Mouse (Mus musculus): ENCODE results near the gene 5430419D17Rik.

5430419D17Rik gene

DNA sequence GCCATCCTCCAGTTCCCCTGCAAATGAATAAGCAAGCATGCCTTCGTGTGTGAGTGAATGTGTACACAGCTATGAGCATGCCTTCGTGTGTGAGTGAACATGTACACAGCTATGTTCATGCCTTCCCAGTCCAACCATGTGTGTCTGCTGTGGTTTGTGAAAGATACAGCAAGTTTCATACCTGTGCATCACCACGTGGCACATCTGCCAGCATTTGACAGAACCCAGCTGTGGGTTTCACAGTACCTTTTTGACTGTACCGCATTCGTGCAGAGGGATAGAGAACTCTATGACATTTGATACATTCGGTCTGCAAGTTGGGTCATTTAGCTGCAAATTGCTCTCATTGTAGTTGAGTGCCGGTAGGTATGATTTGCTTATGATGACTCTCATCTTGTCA, 140.3 kb downstream of the 5430419D17Rik start:
- no peak for DNase-seq (ENCODE audit: low read depth, low spot score)

DNA sequence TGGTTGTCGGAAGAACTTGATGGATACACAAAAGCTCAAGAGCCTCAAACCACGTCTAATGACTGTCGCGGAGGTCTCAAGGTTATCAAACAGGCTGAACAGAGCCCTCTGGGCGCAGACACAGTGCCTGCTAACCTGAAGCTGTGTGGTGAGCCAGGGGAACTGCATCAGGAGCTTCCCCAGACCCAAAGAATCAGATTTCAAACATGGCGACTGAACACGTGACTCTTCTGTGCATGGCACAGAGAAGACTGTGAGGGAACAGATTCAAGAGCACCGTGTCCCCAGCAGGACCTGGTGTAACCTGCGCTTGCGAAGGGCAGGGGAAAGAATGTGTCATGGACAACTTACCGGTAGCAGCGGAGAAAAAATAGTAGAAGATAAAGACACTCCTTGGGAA, 143.4 kb downstream of the 5430419D17Rik start:
- no peak for DNase-seq (ENCODE audit: low read depth, low spot score)

DNA sequence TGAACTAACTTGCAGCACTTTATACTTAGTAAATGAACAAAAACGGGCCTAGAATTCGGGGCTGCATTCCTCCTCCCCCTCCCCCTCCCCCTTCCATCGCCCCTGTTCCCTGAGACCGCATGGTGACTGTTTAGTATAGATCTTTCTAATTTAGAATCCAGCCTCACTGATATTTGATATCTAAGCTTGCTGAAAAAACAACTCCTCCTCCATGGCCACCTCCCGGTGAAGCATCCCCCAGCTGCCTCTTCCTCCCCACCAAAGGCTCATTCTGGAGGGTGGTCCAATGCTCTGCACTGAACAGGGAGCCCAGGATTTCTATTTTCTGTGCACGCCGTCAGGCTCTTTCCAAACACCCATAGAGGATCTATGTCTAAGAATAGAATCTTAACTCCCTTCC, 144.1 kb downstream of the 5430419D17Rik start:
- DNase-seq (ENCODE audit: low read depth, low spot score): no peak

GRCm38 (mm10) chr7:131322192-131322591, 148.0 kb downstream of the 5430419D17Rik start, which contains the start of gene Cuzd1:
TSS of gene Cuzd1 (minus strand) at chr7:131322292.
- no peak for DNase-seq (ENCODE audit: low read depth, low spot score)

- DNase-seq (ENCODE audit: low read depth, low spot score): no peak
Measured at GRCm38 (mm10) chr7:131327054-131327453, 152.9 kb downstream of the 5430419D17Rik start.

DNA sequence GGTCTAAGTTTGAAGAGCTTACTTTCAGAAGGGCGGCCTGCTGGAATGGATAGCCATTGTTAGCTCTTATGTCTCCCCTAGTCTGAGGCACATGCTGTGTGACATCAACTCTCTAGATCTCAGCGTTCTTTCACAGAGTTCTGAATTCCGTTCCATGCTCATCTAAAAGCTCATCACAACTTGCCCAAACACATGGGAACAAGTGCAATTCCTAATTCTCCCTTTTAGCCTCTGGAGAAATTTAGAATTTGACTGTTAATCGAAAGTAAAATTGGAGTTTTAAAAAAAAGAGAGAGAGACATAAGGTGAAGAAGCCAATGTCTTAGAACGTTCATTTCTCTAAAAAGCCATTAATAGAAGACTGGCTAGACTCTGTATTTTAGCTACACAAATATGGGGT, 155.2 kb downstream of the 5430419D17Rik start, which contains the start of gene Fam24b:
Gene Fam24b, minus strand, starts transcription at position 101 of the 400 bp plus-strand sequence.
- DNase-seq (ENCODE audit: low read depth, low spot score): no peak

DNA sequence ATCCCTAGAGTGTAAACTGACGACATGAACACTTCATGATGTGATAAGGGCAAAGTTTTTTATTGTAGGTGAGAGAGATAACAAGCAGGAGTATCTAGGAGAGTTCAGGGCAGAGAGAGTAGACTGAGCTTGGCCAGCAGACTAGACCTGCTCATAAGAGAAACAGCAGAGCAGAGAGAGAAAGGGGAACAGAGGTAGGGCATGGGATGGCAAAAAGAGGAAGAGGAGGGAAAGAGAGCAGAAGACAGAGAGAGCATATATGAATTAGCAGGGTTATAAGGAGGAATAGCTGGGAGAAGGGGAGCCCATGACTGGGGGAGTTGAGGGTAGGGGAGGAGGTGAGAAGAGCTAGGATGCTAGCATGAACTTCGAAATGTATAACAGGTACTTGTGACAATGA, 157.5 kb downstream of the 5430419D17Rik start:
- DNase-seq (ENCODE audit: low read depth, low spot score): no peak

GRCm38 (mm10) chr7:131333564-131333963, 159.4 kb downstream of the 5430419D17Rik start, which contains the start of gene Fam24a:
TSS of gene Fam24a (plus strand) at chr7:131333864.
- no peak for DNase-seq (ENCODE audit: low read depth, low spot score)

- no peak for DNase-seq (ENCODE audit: low read depth, low spot score)
Measured at GRCm38 (mm10) chr7:131337502-131338068, 163.4 kb downstream of the 5430419D17Rik start.

GRCm38 (mm10) chr7:131345856-131346541, 171.8 kb downstream of the 5430419D17Rik start:
- no peak for DNase-seq (ENCODE audit: low read depth, low spot score)
